Mouse (Mus musculus): ENCODE measurements around the gene Foxp2. TPM values are rescaled to one million over a fixed set of nuclear protein-coding genes. Genes with fewer than 3 reads are reported as not detected.
A peak's percentile ranks its signal among the peaks of the same experiment; 100 is the strongest.

Gene Foxp2
- polyA plus RNA-seq, 1 experiment from 2014 or later: 33.2 TPM

DNA sequence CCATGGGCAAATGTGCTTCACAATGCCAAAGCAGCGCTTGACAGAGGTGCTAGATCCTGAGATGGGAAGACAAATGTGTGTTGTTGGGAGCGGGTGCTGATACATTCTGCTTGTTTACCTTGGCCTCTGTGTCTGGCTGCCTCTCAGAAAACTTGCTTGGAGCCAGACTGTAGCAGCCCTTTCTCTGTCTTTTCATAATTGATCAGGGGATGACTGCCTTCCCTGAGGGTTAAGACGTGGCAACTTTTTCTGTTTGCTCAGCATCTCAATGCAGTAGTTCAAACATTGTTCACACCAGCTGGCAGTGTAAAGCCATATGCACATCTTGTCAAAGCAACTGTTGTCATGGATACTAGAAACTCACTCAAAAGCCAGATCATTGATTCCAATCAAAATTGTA lies 384.1 kb downstream of the Foxp2 start:
- Histone ChIP-seq H3K9me3 (ENCODE audit: control insufficient read depth, low read length) (no peaks in the 10 kb centered on the region), H3K27ac (ENCODE audit: low read depth, low read length) (no peak overlapping the region), H3K4me3 (ENCODE audit: low read depth, low read length) (no peak overlapping the region), H3K4me2 (ENCODE audit: low read depth, low read length, severe bottlenecking) (no peak overlapping the region), H3K4me1 (replicated peaks; ENCODE audit: control insufficient read depth, insufficient read depth, low read length) (no peaks in the 10 kb centered on the region), H3K9ac (ENCODE audit: low read length) (no peak overlapping the region), H3K27me3 (ENCODE audit: control insufficient read depth, insufficient read depth, low read length) (no peaks in the 10 kb centered on the region), H3K36me3 (ENCODE audit: control insufficient read depth, insufficient read depth, low read length) (no peaks in the 10 kb centered on the region)
- ATAC-seq (replicated peaks; ENCODE audit: low FRiP score) (peak; percentile 76), DNase-seq (ENCODE audit: low spot score) (no peak)
- WGBS: 50% methylated on average over 3 of the region's 3 CpGs

DNA sequence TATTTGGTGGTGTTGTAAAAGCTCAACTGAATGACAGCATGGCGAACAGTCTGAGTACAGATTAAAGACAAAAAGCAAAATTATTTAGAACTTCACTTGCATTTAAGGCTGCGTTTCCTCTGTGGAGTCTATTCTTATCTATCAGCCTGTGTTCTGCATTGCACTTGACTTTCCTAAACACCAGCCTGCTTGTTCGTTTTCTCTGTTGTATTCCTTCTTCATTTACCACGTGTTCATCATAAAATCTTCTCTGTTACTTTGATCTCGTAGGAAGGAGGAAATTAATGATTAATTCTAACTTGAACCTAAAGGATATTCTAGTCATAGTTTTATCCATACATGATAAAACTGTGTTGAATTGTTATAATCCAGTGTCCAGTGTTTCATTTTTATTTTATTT lies 392.9 kb downstream of the Foxp2 start:
- H3K4me2 ChIP-seq (ENCODE audit: low read depth, low read length, severe bottlenecking): no peak overlapping the region
- no peak overlapping the region for H3K27ac ChIP-seq (ENCODE audit: low read depth, low read length)
- 86% methylated on average over 5 of the region's 5 CpGs for WGBS
- no peaks in the 10 kb centered on the region for H3K4me1 ChIP-seq (replicated peaks; ENCODE audit: control insufficient read depth, insufficient read depth, low read length)
- no peaks in the 10 kb centered on the region for H3K9me3 ChIP-seq (ENCODE audit: control insufficient read depth, low read length)
- DNase-seq (ENCODE audit: low spot score): no peak
- no peak overlapping the region for H3K9ac ChIP-seq (ENCODE audit: low read length)
- no peaks in the 10 kb centered on the region for H3K27me3 ChIP-seq (ENCODE audit: control insufficient read depth, insufficient read depth, low read length)
- no peak for ATAC-seq (replicated peaks; ENCODE audit: low FRiP score)
- H3K36me3 ChIP-seq (ENCODE audit: control insufficient read depth, insufficient read depth, low read length): no peaks in the 10 kb centered on the region
- H3K4me3 ChIP-seq (ENCODE audit: low read depth, low read length): no peak overlapping the region

DNA sequence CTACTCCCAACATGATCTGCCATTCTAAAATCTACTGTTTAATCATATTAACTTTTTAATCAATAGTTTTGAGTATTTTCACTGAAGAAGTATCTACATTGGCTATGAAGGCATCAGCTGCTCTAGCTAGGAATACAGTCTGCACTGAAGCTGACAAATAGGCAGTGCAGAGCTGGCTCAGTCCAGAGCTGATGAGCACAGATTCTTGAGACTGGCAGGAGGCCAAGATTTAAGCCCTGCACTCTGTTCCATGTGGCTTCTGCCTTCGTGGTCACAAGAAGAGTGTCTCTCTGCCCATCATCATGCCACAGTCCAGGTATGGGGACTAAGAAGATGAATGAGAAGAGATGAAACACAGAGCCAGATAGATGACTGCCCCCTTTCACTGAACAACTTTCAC lies 398.1 kb downstream of the Foxp2 start:
- Histone ChIP-seq H3K9me3 (ENCODE audit: control insufficient read depth, low read length) (no peaks in the 10 kb centered on the region), H3K4me2 (ENCODE audit: low read depth, low read length, severe bottlenecking) (no peak overlapping the region), H3K9ac (ENCODE audit: low read length) (no peak overlapping the region), H3K4me3 (ENCODE audit: low read depth, low read length) (no peak overlapping the region), H3K4me1 (replicated peaks; ENCODE audit: control insufficient read depth, insufficient read depth, low read length) (no peaks in the 10 kb centered on the region), H3K27ac (ENCODE audit: low read depth, low read length) (no peak overlapping the region), H3K36me3 (ENCODE audit: control insufficient read depth, insufficient read depth, low read length) (no peaks in the 10 kb centered on the region), H3K27me3 (ENCODE audit: control insufficient read depth, insufficient read depth, low read length) (no peaks in the 10 kb centered on the region)
- ATAC-seq (replicated peaks; ENCODE audit: low FRiP score) (no peak), DNase-seq (ENCODE audit: low spot score) (no peak)
- 48% methylated on average over 1 of the region's 1 CpGs for WGBS

DNA sequence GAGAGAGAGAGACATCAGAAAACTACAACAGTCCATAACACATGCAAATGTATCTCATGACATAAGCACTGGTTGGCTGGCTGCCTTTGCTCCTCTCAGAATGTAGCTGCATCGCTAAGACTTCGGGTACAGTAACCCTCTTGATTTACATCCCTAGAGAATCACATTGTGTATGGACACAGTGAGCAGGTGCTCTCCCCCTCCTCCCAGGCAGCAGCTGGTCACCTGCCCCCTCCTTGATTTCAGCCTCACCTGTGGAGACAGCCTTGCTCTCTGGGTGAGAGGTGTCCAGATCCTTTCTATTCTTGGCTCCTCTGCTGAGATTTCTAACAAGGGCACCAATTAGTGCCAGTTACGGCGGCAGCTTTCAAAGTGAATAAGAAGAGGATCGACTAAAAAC lies 409.5 kb downstream of the Foxp2 start:
- Histone ChIP-seq H3K4me2 (ENCODE audit: low read depth, low read length, severe bottlenecking) (no peak overlapping the region), H3K9me3 (ENCODE audit: control insufficient read depth, low read length) (no peaks in the 10 kb centered on the region), H3K27me3 (ENCODE audit: control insufficient read depth, insufficient read depth, low read length) (no peaks in the 10 kb centered on the region), H3K9ac (ENCODE audit: low read length) (no peak overlapping the region), H3K27ac (ENCODE audit: low read depth, low read length) (no peak overlapping the region), H3K4me3 (ENCODE audit: low read depth, low read length) (no peak overlapping the region), H3K36me3 (ENCODE audit: control insufficient read depth, insufficient read depth, low read length) (no peaks in the 10 kb centered on the region), H3K4me1 (replicated peaks; ENCODE audit: control insufficient read depth, insufficient read depth, low read length) (no peaks in the 10 kb centered on the region)
- DNase-seq (ENCODE audit: low spot score): no peak
- no peak for ATAC-seq (replicated peaks; ENCODE audit: low FRiP score)
- 49% methylated on average over 5 of the region's 5 CpGs for WGBS

DNA sequence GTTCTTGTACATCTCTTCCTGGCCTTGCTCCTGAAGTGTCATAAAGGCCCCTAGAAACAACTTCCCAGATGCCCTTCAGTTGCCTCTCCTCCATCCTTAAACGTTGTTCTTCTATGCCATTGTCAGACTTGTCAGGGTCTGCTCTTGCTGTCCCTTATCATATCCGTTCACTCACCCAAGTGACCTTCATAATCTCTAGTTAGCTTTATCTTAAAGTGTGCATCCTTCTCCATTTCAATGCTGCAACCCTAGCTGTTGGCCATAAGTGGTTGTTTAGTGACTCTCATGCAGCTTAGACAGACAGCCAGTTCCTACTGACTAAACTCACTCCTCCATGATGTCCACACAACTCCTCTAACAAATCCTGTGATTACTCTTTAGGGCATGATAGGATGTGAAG lies 415.8 kb downstream of the Foxp2 start:
- DNase-seq (ENCODE audit: low spot score) (no peak), ATAC-seq (replicated peaks; ENCODE audit: low FRiP score) (no peak)
- no peak overlapping the region for H3K9ac ChIP-seq (ENCODE audit: low read length)
- WGBS: 86% methylated on average over 2 of the region's 2 CpGs
- no peaks in the 10 kb centered on the region for H3K36me3 ChIP-seq (ENCODE audit: control insufficient read depth, insufficient read depth, low read length)
- no peaks in the 10 kb centered on the region for H3K9me3 ChIP-seq (ENCODE audit: control insufficient read depth, low read length)
- no peak overlapping the region for H3K4me3 ChIP-seq (ENCODE audit: low read depth, low read length)
- no peak overlapping the region for H3K27ac ChIP-seq (ENCODE audit: low read depth, low read length)
- H3K4me2 ChIP-seq (ENCODE audit: low read depth, low read length, severe bottlenecking): no peak overlapping the region
- no peaks in the 10 kb centered on the region for H3K27me3 ChIP-seq (ENCODE audit: control insufficient read depth, insufficient read depth, low read length)
- no peaks in the 10 kb centered on the region for H3K4me1 ChIP-seq (replicated peaks; ENCODE audit: control insufficient read depth, insufficient read depth, low read length)

DNA sequence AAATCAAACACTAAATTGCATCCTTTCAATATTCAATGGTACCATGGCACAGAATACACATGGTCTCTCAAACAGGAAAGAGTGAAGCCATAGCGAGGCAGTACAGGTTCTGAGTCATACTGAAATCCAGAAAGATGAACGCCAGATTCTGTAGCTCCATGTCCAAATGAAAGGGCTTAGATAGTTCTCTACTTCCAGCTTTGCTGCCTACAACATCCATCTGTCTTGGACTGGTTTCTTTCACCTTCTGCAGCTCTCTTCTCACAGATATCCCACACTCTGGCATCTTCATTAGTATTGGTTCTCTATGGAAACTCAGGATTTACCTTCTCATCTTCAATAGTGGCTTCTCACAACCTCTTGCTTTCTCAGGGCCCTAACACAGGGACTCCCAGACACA lies 417.2 kb downstream of the Foxp2 start:
- no peak for DNase-seq (ENCODE audit: low spot score)
- Histone ChIP-seq H3K4me2 (ENCODE audit: low read depth, low read length, severe bottlenecking) (no peak overlapping the region), H3K4me3 (ENCODE audit: low read depth, low read length) (no peak overlapping the region), H3K27me3 (ENCODE audit: control insufficient read depth, insufficient read depth, low read length) (no peaks in the 10 kb centered on the region), H3K36me3 (ENCODE audit: control insufficient read depth, insufficient read depth, low read length) (no peaks in the 10 kb centered on the region), H3K9me3 (ENCODE audit: control insufficient read depth, low read length) (no peaks in the 10 kb centered on the region), H3K27ac (ENCODE audit: low read depth, low read length) (no peak overlapping the region), H3K9ac (ENCODE audit: low read length) (no peak overlapping the region), H3K4me1 (replicated peaks; ENCODE audit: control insufficient read depth, insufficient read depth, low read length) (no peaks in the 10 kb centered on the region)
- WGBS: 91% methylated on average over 2 of the region's 2 CpGs
- ATAC-seq (replicated peaks; ENCODE audit: low FRiP score): no peak

DNA sequence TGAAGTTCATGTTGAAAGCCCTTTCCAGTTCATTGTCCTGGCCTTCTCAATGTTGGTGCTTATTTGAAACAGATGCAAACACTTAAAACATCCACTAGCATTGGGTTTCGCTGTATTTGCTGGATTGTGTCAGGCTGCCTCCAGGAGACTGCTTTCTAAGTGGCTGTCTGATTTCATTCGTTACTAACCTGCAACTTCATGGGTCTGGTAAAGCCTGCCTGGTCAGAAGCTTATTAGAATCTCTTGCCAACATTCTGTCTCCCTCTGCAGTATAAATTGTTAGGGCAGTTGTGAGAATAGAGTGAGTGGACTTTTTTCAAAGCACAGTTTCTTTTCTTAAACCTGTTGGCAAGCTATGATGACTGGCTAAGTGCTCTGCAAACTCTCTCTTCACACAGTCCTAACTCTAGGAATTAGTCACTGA lies 420.4 kb downstream of the Foxp2 start:
- ATAC-seq (replicated peaks; ENCODE audit: low FRiP score) (no peak), DNase-seq (ENCODE audit: low spot score) (no peak)
- 57% methylated on average over 2 of the region's 2 CpGs for WGBS
- Histone ChIP-seq H3K4me3 (ENCODE audit: low read depth, low read length) (no peak overlapping the region), H3K36me3 (ENCODE audit: control insufficient read depth, insufficient read depth, low read length) (no peaks in the 10 kb centered on the region), H3K27ac (ENCODE audit: low read depth, low read length) (no peak overlapping the region), H3K9me3 (ENCODE audit: control insufficient read depth, low read length) (no peaks in the 10 kb centered on the region), H3K4me2 (ENCODE audit: low read depth, low read length, severe bottlenecking) (no peak overlapping the region), H3K9ac (ENCODE audit: low read length) (no peak overlapping the region), H3K27me3 (ENCODE audit: control insufficient read depth, insufficient read depth, low read length) (no peaks in the 10 kb centered on the region), H3K4me1 (replicated peaks; ENCODE audit: control insufficient read depth, insufficient read depth, low read length) (no peaks in the 10 kb centered on the region)

DNA sequence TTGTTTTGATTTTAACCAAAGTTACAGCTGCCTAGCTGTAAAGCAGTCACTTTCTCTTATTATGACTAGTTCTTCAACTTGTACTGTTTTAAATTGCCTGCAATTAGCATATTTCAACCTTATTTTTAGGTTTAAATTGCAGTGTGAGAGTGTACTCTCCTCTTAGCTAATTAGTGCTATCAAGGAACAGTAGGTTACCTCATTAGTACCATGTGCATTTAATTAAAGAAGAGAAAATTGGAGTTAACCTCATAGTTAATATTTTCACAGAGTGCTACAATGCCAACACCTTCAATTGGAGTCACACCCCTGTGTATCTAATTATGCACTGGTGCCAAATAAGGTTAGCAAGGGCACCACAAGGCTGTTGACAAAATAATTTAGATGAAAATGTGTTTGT lies 421.9 kb downstream of the Foxp2 start:
- Histone ChIP-seq H3K9ac (ENCODE audit: low read length) (no peak overlapping the region), H3K4me3 (ENCODE audit: low read depth, low read length) (no peak overlapping the region), H3K36me3 (ENCODE audit: control insufficient read depth, insufficient read depth, low read length) (no peaks in the 10 kb centered on the region), H3K27ac (ENCODE audit: low read depth, low read length) (no peak overlapping the region), H3K27me3 (ENCODE audit: control insufficient read depth, insufficient read depth, low read length) (no peaks in the 10 kb centered on the region), H3K4me2 (ENCODE audit: low read depth, low read length, severe bottlenecking) (no peak overlapping the region), H3K9me3 (ENCODE audit: control insufficient read depth, low read length) (no peaks in the 10 kb centered on the region), H3K4me1 (replicated peaks; ENCODE audit: control insufficient read depth, insufficient read depth, low read length) (no peaks in the 10 kb centered on the region)
- ATAC-seq (replicated peaks; ENCODE audit: low FRiP score) (peak; percentile 83), DNase-seq (ENCODE audit: low spot score) (no peak)

DNA sequence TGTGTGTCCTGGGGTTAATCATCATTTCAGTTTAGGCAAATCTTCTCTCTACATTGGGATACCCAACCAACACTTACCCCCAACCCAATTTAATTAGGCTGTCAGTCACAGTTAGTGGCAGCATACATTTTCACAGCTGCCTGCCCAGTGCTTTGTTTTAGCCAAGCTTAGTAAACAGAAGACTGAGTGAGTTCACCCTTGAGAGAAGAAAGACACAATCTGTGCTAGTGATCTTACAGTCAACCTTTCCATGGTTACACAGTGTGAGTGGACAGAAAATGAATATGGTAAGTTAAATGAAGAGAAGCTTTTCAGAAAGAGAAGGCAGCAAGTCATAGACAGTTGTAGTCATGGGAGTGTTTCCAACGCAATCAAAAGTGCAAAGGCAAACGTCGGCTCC lies 446.6 kb downstream of the Foxp2 start:
- Histone ChIP-seq H3K27ac (ENCODE audit: low read depth, low read length) (no peak overlapping the region), H3K4me2 (ENCODE audit: low read depth, low read length, severe bottlenecking) (no peak overlapping the region), H3K9me3 (ENCODE audit: control insufficient read depth, low read length) (no peaks in the 10 kb centered on the region), H3K9ac (ENCODE audit: low read length) (no peak overlapping the region), H3K27me3 (ENCODE audit: control insufficient read depth, insufficient read depth, low read length) (no peaks in the 10 kb centered on the region), H3K4me3 (ENCODE audit: low read depth, low read length) (no peak overlapping the region), H3K4me1 (replicated peaks; ENCODE audit: control insufficient read depth, insufficient read depth, low read length) (no peaks in the 10 kb centered on the region), H3K36me3 (ENCODE audit: control insufficient read depth, insufficient read depth, low read length) (no peaks in the 10 kb centered on the region)
- DNase-seq (ENCODE audit: low spot score) (no peak), ATAC-seq (replicated peaks; ENCODE audit: low FRiP score) (peak; percentile 66)
- 68% methylated on average over 3 of the region's 3 CpGs for WGBS

All from forebrain, embryonic 11.5 days (tissue).